In genomic region chr9:106411091-106411594, GRCm38 (mm10) we compare ENCODE assay signal across 13 mouse cellular contexts. TPM values are rescaled to one million over a fixed set of nuclear protein-coding genes. Genes with fewer than 3 reads are reported as not detected.
A peak's percentile ranks its signal among the peaks of the same experiment; 100 is the strongest.
DNase-seq lines count a peak whose midpoint lies in the region; ATAC-seq lines count a peak whose summit lies in the region.
"Had no signal": no experiment of that assay in that cellular context is flagged by ENCODE, and none has a peak within 500 bp of the region (broad histone marks: within the 10 kb centered on the region; RNA-seq: fewer than 3 reads in every experiment).

No protein-coding gene starts in this region.

- no peak overlapping the region for H3K27ac ChIP-seq in midbrain, embryonic 16.5 days (ENCODE audit: low read length)
- no peak overlapping the region for H3K27ac ChIP-seq in midbrain, embryonic 11.5 days (ENCODE audit: low read depth, low read length)
- H3K27ac ChIP-seq: lung, embryonic 15.5 days had no signal

- H3K9ac ChIP-seq in midbrain, embryonic 16.5 days (ENCODE audit: low read depth, low read length), result no peak overlapping the region
- no peak overlapping the region for H3K9ac ChIP-seq in midbrain, embryonic 11.5 days (ENCODE audit: low read length)
- H3K9ac ChIP-seq: lung, embryonic 15.5 days had no signal

- no peaks in the 10 kb centered on the region for H3K4me1 ChIP-seq in midbrain, embryonic 16.5 days (ENCODE audit: control insufficient read depth, insufficient read depth, low read length)
- no peaks in the 10 kb centered on the region for H3K4me1 ChIP-seq in midbrain, embryonic 11.5 days (ENCODE audit: control insufficient read depth, insufficient read depth, low read length)

- H3K4me2 ChIP-seq in midbrain, embryonic 16.5 days (ENCODE audit: low read length), result no peak overlapping the region
- no peak overlapping the region for H3K4me2 ChIP-seq in midbrain, embryonic 11.5 days
- H3K4me2 ChIP-seq: lung, embryonic 15.5 days had no signal

- H3K27me3 ChIP-seq in midbrain, embryonic 16.5 days (ENCODE audit: control insufficient read depth, insufficient read depth, low read depth, low read length), result no peaks in the 10 kb centered on the region
- no peaks in the 10 kb centered on the region for H3K27me3 ChIP-seq in midbrain, embryonic 11.5 days (ENCODE audit: control insufficient read depth, insufficient read depth, low read length)
- H3K27me3 ChIP-seq: lung, embryonic 15.5 days had no signal

- no peaks in the 10 kb centered on the region for H3K9me3 ChIP-seq in midbrain, embryonic 16.5 days (replicated peaks; ENCODE audit: control insufficient read depth, low read length, poor library complexity, severe bottlenecking)
- no peaks in the 10 kb centered on the region for H3K9me3 ChIP-seq in midbrain, embryonic 11.5 days (ENCODE audit: control insufficient read depth, low read length)
- H3K9me3 ChIP-seq: lung, embryonic 15.5 days had no signal

- 85% methylated on average over 9 of the region's 9 CpGs for WGBS in midbrain, embryonic 16.5 days
- WGBS in midbrain, embryonic 11.5 days, result 84% methylated on average over 9 of the region's 9 CpGs

- no peaks in the 10 kb centered on the region for H3K36me3 ChIP-seq in midbrain, embryonic 16.5 days (ENCODE audit: control insufficient read depth, insufficient read depth, low read length)
- H3K36me3 ChIP-seq in midbrain, embryonic 11.5 days (ENCODE audit: control insufficient read depth, insufficient read depth, low read length), result no peaks in the 10 kb centered on the region
- H3K36me3 ChIP-seq: lung, embryonic 15.5 days had no signal

- ATAC-seq in hematopoietic stem cell, adult 5-6 weeks (replicated peaks in 1 of 2; ENCODE audit: insufficient read depth in 1 of 2, low FRiP score in 2 of 2, low TSS enrichment in 1 of 2, low read depth in 1 of 2, poor library complexity in 2 of 2, severe bottlenecking in 2 of 2), result peak; percentile 70 to 76
- peak; percentile 79 for ATAC-seq in megakaryocyte progenitor cell, adult 5-6 weeks (replicated peaks; ENCODE audit: poor library complexity)
- ATAC-seq in midbrain, embryonic 16.5 days, result no peak
- ATAC-seq in midbrain, embryonic 11.5 days (ENCODE audit: low FRiP score), result no peak

- no peak overlapping the region for H3K4me3 ChIP-seq in midbrain, embryonic 16.5 days (ENCODE audit: low read depth, low read length)
- H3K4me3 ChIP-seq in midbrain, embryonic 11.5 days (ENCODE audit: low read depth, low read length), result no peak overlapping the region
- H3K4me3 ChIP-seq: lung, embryonic 15.5 days had no signal

- DNase-seq in right cerebral cortex, adult 18-20 months, result peak; percentile 75
- no peak for DNase-seq in right cerebral cortex, postnatal 4 days
- peak; percentile 73 for DNase-seq in telencephalon, adult 2 months (ENCODE audit: low read depth, low spot score)
- no peak for DNase-seq in midbrain, embryonic 11.5 days (ENCODE audit: low spot score, missing footprints)
- DNase-seq: adrenal gland, postnatal 10 days; cerebellum, adult 18-20 months; heart, postnatal 14 days; kidney, adult 11 months; layer of hippocampus, postnatal 36 days had no signal

RNA-seq across cellular contexts. Expression of gene Rpl29, which starts 18.1 kb away (rescaled TPM):
- total RNA-seq in hematopoietic stem cell, adult 5-6 weeks (2017), result 1,352 and 1,409 TPM in 2 replicates
- total RNA-seq in megakaryocyte progenitor cell, adult 5-6 weeks (2015), result 3,403 and 3,618 TPM in 2 replicates
- total RNA-seq in megakaryocyte progenitor cell, adult 5-6 weeks (2017), result 1,606 and 1,752 TPM in 2 replicates
- 551 and 555 TPM in 2 replicates for polyA plus RNA-seq in midbrain, embryonic 16.5 days (2015; fragmentation: Nextera tagmentation; extraction: Ambion mirVana)
- 867 and 874 TPM in 2 replicates for polyA plus RNA-seq in midbrain, embryonic 11.5 days (2014; fragmentation: Nextera tagmentation; extraction: Ambion mirVana)

RNA-seq across cellular contexts. Expression of gene Acy1, which starts 27.0 kb away (rescaled TPM):
- total RNA-seq in hematopoietic stem cell, adult 5-6 weeks (2017), result 16.5 and 26.3 TPM in 2 replicates
- 13.7 TPM in 2 replicates for total RNA-seq in megakaryocyte progenitor cell, adult 5-6 weeks (2015)
- 27.2 and 31.3 TPM in 2 replicates for total RNA-seq in megakaryocyte progenitor cell, adult 5-6 weeks (2017)
- 19.8 and 21.6 TPM in 2 replicates for polyA plus RNA-seq in midbrain, embryonic 16.5 days (2015; fragmentation: Nextera tagmentation; extraction: Ambion mirVana)
- polyA plus RNA-seq in midbrain, embryonic 11.5 days (2014; fragmentation: Nextera tagmentation; extraction: Ambion mirVana), result 29.9 and 30.4 TPM in 2 replicates

RNA-seq across cellular contexts. Expression of gene Abhd14b, which starts 36.1 kb away (rescaled TPM):
- 19.0 and 20.3 TPM in 2 replicates for total RNA-seq in hematopoietic stem cell, adult 5-6 weeks (2017)
- 15.8 and 19.1 TPM in 2 replicates for total RNA-seq in megakaryocyte progenitor cell, adult 5-6 weeks (2015)
- 8.4 and 11.7 TPM in 2 replicates for total RNA-seq in megakaryocyte progenitor cell, adult 5-6 weeks (2017)
- 8.8 and 10.6 TPM in 2 replicates for polyA plus RNA-seq in midbrain, embryonic 16.5 days (2015; fragmentation: Nextera tagmentation; extraction: Ambion mirVana)
- polyA plus RNA-seq in midbrain, embryonic 11.5 days (2014; fragmentation: Nextera tagmentation; extraction: Ambion mirVana), result 3.9 and 4.5 TPM in 2 replicates

RNA-seq across cellular contexts. Expression of gene Abhd14a, which starts 36.3 kb away (rescaled TPM):
- 22.5 and 32.4 TPM in 2 replicates for total RNA-seq in hematopoietic stem cell, adult 5-6 weeks (2017)
- 21.3 and 23.4 TPM in 2 replicates for total RNA-seq in megakaryocyte progenitor cell, adult 5-6 weeks (2015)
- 27.3 and 30.2 TPM in 2 replicates for total RNA-seq in megakaryocyte progenitor cell, adult 5-6 weeks (2017)
- 71.9 and 82.0 TPM in 2 replicates for polyA plus RNA-seq in midbrain, embryonic 16.5 days (2015; fragmentation: Nextera tagmentation; extraction: Ambion mirVana)
- 30.8 and 34.5 TPM in 2 replicates for polyA plus RNA-seq in midbrain, embryonic 11.5 days (2014; fragmentation: Nextera tagmentation; extraction: Ambion mirVana)

RNA-seq across cellular contexts. Expression of gene Pcbp4, which starts 41.9 kb away (rescaled TPM):
- 2.1 and 3.3 TPM in 2 replicates for total RNA-seq in hematopoietic stem cell, adult 5-6 weeks (2017)
- total RNA-seq in megakaryocyte progenitor cell, adult 5-6 weeks (2015), result 0.91 and 1.7 TPM in 2 replicates
- 0.96 and 2.7 TPM in 2 replicates for total RNA-seq in megakaryocyte progenitor cell, adult 5-6 weeks (2017)
- polyA plus RNA-seq in midbrain, embryonic 16.5 days (2015; fragmentation: Nextera tagmentation; extraction: Ambion mirVana), result 242 and 262 TPM in 2 replicates
- polyA plus RNA-seq in midbrain, embryonic 11.5 days (2014; fragmentation: Nextera tagmentation; extraction: Ambion mirVana), result 219 and 256 TPM in 2 replicates

Comparison
In these comparisons a context has a peak if more than half of its experiments do, and no peak if none do; other contexts are left out.
1. DNase-seq: peak in right cerebral cortex, adult 18-20 months (single experiment) and telencephalon, adult 2 months (single experiment); none in right cerebral cortex, postnatal 4 days (single experiment) and midbrain, embryonic 11.5 days (single experiment).
2. ATAC-seq: peak in hematopoietic stem cell, adult 5-6 weeks (2 of 2) and megakaryocyte progenitor cell, adult 5-6 weeks (single experiment); none in midbrain, embryonic 16.5 days (single experiment) and midbrain, embryonic 11.5 days (single experiment).